Mouse (Mus musculus): ENCODE measurements at regions not wholly inside any gene's neighbourhood (a gene's known extent, or its start where the extent isn't known, plus 50 kb on each side); places are given as distances from the start of the nearest gene placed in this dataset.

DNA sequence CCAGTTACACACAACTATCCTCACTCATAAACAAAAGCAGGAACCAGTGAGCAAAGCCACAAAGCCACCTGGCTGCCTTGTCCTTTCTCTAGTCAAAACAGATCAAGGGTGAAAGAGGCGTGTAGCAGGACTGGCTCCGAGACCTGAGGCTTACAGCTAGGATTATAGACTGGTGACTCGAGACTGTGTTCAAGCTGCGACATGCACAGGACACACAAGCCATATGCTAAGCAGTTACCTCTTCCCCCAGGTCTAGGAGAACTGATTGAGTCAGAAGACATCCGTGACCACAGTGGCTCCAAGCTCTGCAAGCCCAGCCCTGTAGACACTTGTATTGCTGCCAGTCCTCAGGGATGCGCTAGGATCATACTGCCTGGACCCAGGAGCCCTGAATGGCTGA is 50.4 kb upstream of the Spred2 start:
- TF ChIP-seq CTCF (IDR thresholded peaks at IDR 0.05; ENCODE audit: borderline replicate concordance, insufficient read depth, low read length) (no peak), POLR2A (IDR thresholded peaks at IDR 0.05; ENCODE audit: low read depth, low read length) (no peak)

Measured in embryonic fibroblast, embryonic 13.5 days (primary cell).